Mouse (Mus musculus): ENCODE results near the gene Dglucy.

GRCm38 (mm10) chr12:100867097-100867496, 88.2 kb downstream of the Dglucy start:
- no peak for TF ChIP-seq CTCF (IDR thresholded peaks at IDR 0.05; ENCODE audit: low read depth)
- no peak for TF ChIP-seq EP300 (optimal IDR thresholded peaks at IDR 0.05)

Measured in stomach, postnatal 0 days (tissue).